Mouse (Mus musculus) T-cell, adult 2 months (primary cell): Measurements from ENCODE around the gene Vmn1r26.
"Not testable (repeated sequence)": the region's sequence is repeated elsewhere in the genome, so short reads cannot be mapped to it uniquely, and the experiment has no call there.

ENCODE experiments used
- DNase-seq: peaks from one replicate; pipeline ENCODE4 v3.0.0; 2022; ENCODE audit warnings: low spot score

Gene Vmn1r26

GRCm38 (mm10) chr6:58015059-58015458, at the start of gene Vmn1r26:
Vmn1r26 (minus strand) TSS chr6:58015159.
- DNase-seq, result no peak

- no peak for DNase-seq
Measured at GRCm38 (mm10) chr6:58044025-58044424, 29.1 kb upstream of the Vmn1r26 start.

GRCm38 (mm10) chr6:58017478-58017877, 2.5 kb upstream of the Vmn1r26 start:
- DNase-seq, result not testable (repeated sequence)

GRCm38 (mm10) chr6:57980710-57981109, 34.2 kb downstream of the Vmn1r26 start, which contains the start of gene Vmn1r25:
Vmn1r25 (minus strand) TSS chr6:57980810.
- no peak for DNase-seq

- DNase-seq, result not testable (repeated sequence)
Measured at GRCm38 (mm10) chr6:57961403-57961802, 53.6 kb downstream of the Vmn1r26 start, which contains the start of gene Vmn1r24. Vmn1r24 (minus strand) TSS chr6:57961503.
